Mouse (Mus musculus): ENCODE measurements around the gene Gm42417. TPM values are rescaled to one million over a fixed set of nuclear protein-coding genes. Genes with fewer than 3 reads are reported as not detected.

The Gm42417 gene
- polyA plus RNA-seq, 1 experiment from 2014 or later = not detected

DNA sequence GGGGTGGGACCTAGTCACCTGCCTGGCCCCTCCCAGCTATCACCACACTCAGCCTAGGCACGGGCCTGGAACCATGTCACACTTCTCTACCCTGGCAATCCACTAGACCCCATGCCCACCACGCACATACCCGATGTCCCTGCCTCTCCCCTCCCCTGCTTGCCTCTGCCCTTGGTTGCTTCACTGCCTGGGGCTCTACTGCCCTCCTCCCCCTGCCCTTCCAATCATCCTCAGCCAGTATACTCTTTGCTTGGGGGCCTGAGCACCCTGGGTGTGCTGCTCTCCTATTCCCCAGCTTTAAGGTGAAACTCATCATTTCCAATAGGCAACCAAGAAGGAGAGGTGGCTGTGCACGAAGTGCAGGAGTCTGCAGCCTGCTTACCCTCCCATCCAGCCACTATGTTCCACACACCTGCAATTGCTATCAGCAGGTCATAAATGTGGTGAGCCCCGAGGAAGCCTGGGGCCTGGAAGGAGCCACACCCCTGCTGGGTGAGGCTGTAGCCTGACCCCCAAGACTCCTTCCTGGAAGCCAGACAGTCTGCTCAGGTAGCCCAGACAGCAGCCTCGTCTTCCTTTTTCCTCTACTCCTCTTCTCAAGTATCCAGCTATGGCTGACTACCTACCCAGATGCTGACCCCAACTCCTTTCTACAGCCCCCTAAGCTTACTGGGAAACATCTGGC lies 37.9 kb upstream of the Gm42417 start:
- 57% methylated on average over 6 of the region's 6 CpGs for WGBS
- Histone ChIP-seq H3K4me2 (no peak overlapping the region), H3K4me1 (replicated peaks; ENCODE audit: control insufficient read depth, insufficient read depth, low read length) (peaks cover 30% of the 10 kb centered on the region), H3K9me3 (ENCODE audit: control insufficient read depth, low read length) (no peaks in the 10 kb centered on the region), H3K36me3 (ENCODE audit: control insufficient read depth, insufficient read depth, low read length) (no peaks in the 10 kb centered on the region), H3K9ac (ENCODE audit: low read depth, low read length) (no peak overlapping the region), H3K27ac (ENCODE audit: low read depth, low read length) (no peak overlapping the region), H3K4me3 (ENCODE audit: low read depth, low read length) (no peak overlapping the region), H3K27me3 (replicated peaks; ENCODE audit: control insufficient read depth, insufficient read depth, low read length) (peaks cover 5% of the 10 kb centered on the region; the same call in 1 of the 2 replicates)
- ATAC-seq (replicated peaks; ENCODE audit: low FRiP score) (no peak), DNase-seq (ENCODE audit: low spot score) (no peak)

GRCm38 (mm10) chr1:36575347-36575746 lies 36.1 kb upstream of the Gm42417 start:
- Histone ChIP-seq H3K9me3 (ENCODE audit: control insufficient read depth, low read length) (no peaks in the 10 kb centered on the region), H3K27ac (ENCODE audit: low read depth, low read length) (no peak overlapping the region), H3K4me3 (ENCODE audit: low read depth, low read length) (no peak overlapping the region), H3K27me3 (replicated peaks; ENCODE audit: control insufficient read depth, insufficient read depth, low read length) (0 out of 2 replicates have a peak, but pooled peaks cover 2% of the 10 kb centered on the region), H3K9ac (ENCODE audit: low read depth, low read length) (no peak overlapping the region), H3K36me3 (ENCODE audit: control insufficient read depth, insufficient read depth, low read length) (no peaks in the 10 kb centered on the region), H3K4me2 (no peak overlapping the region), H3K4me1 (replicated peaks; ENCODE audit: control insufficient read depth, insufficient read depth, low read length) (peaks cover 26% of the 10 kb centered on the region)
- WGBS = 61% methylated on average over 6 of the region's 6 CpGs
- ATAC-seq (replicated peaks; ENCODE audit: low FRiP score) (no peak), DNase-seq (ENCODE audit: low spot score) (no peak)

- Histone ChIP-seq H3K27me3 (replicated peaks; ENCODE audit: control insufficient read depth, insufficient read depth, low read length) (0 out of 2 replicates have a peak, but pooled peaks cover 2% of the 10 kb centered on the region), H3K4me3 (ENCODE audit: low read depth, low read length) (no peak overlapping the region), H3K36me3 (ENCODE audit: control insufficient read depth, insufficient read depth, low read length) (no peaks in the 10 kb centered on the region), H3K4me1 (replicated peaks; ENCODE audit: control insufficient read depth, insufficient read depth, low read length) (peaks cover 21% of the 10 kb centered on the region), H3K9ac (ENCODE audit: low read depth, low read length) (no peak overlapping the region), H3K9me3 (ENCODE audit: control insufficient read depth, low read length) (no peaks in the 10 kb centered on the region), H3K27ac (ENCODE audit: low read depth, low read length) (no peak overlapping the region), H3K4me2 (no peak overlapping the region)
- ATAC-seq (replicated peaks; ENCODE audit: low FRiP score) (no peak), DNase-seq (ENCODE audit: low spot score) (no peak)
- WGBS = 83% methylated on average over 5 of the region's 5 CpGs
These were observed 35.1 kb upstream of the Gm42417 start for GRCm38 (mm10) chr1:36574196-36574955.

- 85% methylated on average over 8 of the region's 8 CpGs for WGBS
- Histone ChIP-seq H3K4me2 (no peak overlapping the region), H3K27ac (ENCODE audit: low read depth, low read length) (no peak overlapping the region), H3K36me3 (ENCODE audit: control insufficient read depth, insufficient read depth, low read length) (no peaks in the 10 kb centered on the region), H3K27me3 (replicated peaks; ENCODE audit: control insufficient read depth, insufficient read depth, low read length) (0 out of 2 replicates have a peak, but pooled peaks cover 2% of the 10 kb centered on the region), H3K4me3 (ENCODE audit: low read depth, low read length) (no peak overlapping the region), H3K9me3 (ENCODE audit: control insufficient read depth, low read length) (no peaks in the 10 kb centered on the region), H3K9ac (ENCODE audit: low read depth, low read length) (no peak overlapping the region), H3K4me1 (replicated peaks; ENCODE audit: control insufficient read depth, insufficient read depth, low read length) (peaks cover 21% of the 10 kb centered on the region)
- no peak for ATAC-seq (replicated peaks; ENCODE audit: low FRiP score)
- no peak for DNase-seq (ENCODE audit: low spot score)
These were observed 34.3 kb upstream of the Gm42417 start for GRCm38 (mm10) chr1:36573524-36573923.

GRCm38 (mm10) chr1:36572709-36573108 lies 33.5 kb upstream of the Gm42417 start:
- peaks cover 21% of the 10 kb centered on the region for H3K4me1 ChIP-seq (replicated peaks; ENCODE audit: control insufficient read depth, insufficient read depth, low read length)
- 66% methylated on average over 1 of the region's 1 CpGs for WGBS

DNA sequence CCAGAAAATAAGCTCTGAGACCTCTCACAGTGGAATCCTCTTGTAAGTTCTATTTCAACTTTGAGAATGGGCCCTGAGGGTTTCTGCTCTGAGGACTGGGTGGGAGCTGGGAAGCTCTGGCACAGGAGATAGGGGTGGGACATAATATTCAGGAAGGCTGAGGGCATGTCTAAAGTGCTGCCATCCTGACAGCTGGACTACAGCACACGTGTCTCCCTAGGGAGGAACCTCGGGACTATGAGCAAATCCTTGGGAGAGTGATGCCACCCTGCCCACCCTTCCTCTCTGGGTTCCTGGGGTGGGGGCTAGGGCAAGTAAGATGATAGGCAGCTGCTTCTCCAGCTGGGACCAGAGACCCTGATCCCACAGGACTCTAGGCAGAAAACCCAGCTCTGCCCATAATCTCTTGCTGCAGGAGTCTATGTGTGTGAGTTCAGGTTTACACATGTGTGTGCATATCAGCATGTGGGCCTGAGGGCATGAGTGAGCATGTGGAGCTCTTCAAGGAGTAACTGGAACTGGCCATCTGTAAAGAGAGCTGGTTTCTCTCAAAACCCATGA lies 33.0 kb upstream of the Gm42417 start:
- H3K9me3 ChIP-seq (ENCODE audit: control insufficient read depth, low read length) = no peaks in the 10 kb centered on the region
- H3K4me3 ChIP-seq (ENCODE audit: low read depth, low read length) = no peak overlapping the region
- no peak for DNase-seq (ENCODE audit: low spot score)
- H3K4me1 ChIP-seq (replicated peaks; ENCODE audit: control insufficient read depth, insufficient read depth, low read length) = peaks cover 20% of the 10 kb centered on the region
- no peak overlapping the region for H3K9ac ChIP-seq (ENCODE audit: low read depth, low read length)
- 53% methylated on average over 2 of the region's 2 CpGs for WGBS
- ATAC-seq (replicated peaks; ENCODE audit: low FRiP score) = no peak
- H3K36me3 ChIP-seq (ENCODE audit: control insufficient read depth, insufficient read depth, low read length) = no peaks in the 10 kb centered on the region
- H3K4me2 ChIP-seq = no peak overlapping the region
- H3K27me3 ChIP-seq (replicated peaks; ENCODE audit: control insufficient read depth, insufficient read depth, low read length) = 0 out of 2 replicates have a peak, but pooled peaks cover 2% of the 10 kb centered on the region
- H3K27ac ChIP-seq (ENCODE audit: low read depth, low read length) = no peak overlapping the region

More at GRCm38 (mm10) chr1:36572709-36573108, 33.5 kb upstream of the Gm42417 start:
- Histone ChIP-seq H3K9me3 (ENCODE audit: control insufficient read depth, low read length) (no peaks in the 10 kb centered on the region), H3K9ac (ENCODE audit: low read depth, low read length) (no peak overlapping the region), H3K36me3 (ENCODE audit: control insufficient read depth, insufficient read depth, low read length) (no peaks in the 10 kb centered on the region), H3K27ac (ENCODE audit: low read depth, low read length) (no peak overlapping the region), H3K4me2 (no peak overlapping the region), H3K27me3 (replicated peaks; ENCODE audit: control insufficient read depth, insufficient read depth, low read length) (0 out of 2 replicates have a peak, but pooled peaks cover 2% of the 10 kb centered on the region), H3K4me3 (ENCODE audit: low read depth, low read length) (no peak overlapping the region)
- ATAC-seq (replicated peaks; ENCODE audit: low FRiP score) = no peak
- DNase-seq (ENCODE audit: low spot score) = no peak

DNA sequence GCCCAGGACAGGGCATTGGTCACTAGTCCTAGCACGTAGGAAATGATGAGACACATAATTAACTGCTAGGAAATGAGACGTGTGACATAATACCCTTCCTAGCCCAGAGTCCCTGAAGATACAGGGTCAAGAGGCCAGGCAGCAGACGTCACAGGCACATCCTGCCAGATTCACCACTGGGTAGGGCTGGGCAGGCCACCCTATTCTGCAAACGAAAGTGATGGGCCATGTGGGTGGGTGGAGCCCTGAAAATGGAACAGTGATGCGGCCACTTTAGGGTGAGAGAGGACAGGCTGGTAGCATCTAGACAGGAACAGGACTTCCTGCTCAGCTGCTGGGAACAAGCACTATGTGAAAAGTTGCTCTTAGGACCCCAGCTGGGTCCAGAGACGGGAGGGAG lies 32.4 kb upstream of the Gm42417 start:
- Histone ChIP-seq H3K9ac (ENCODE audit: low read depth, low read length) (no peak overlapping the region), H3K9me3 (ENCODE audit: control insufficient read depth, low read length) (no peaks in the 10 kb centered on the region), H3K4me1 (replicated peaks; ENCODE audit: control insufficient read depth, insufficient read depth, low read length) (peaks cover 17% of the 10 kb centered on the region), H3K27ac (ENCODE audit: low read depth, low read length) (no peak overlapping the region), H3K36me3 (ENCODE audit: control insufficient read depth, insufficient read depth, low read length) (no peaks in the 10 kb centered on the region), H3K4me3 (ENCODE audit: low read depth, low read length) (no peak overlapping the region), H3K27me3 (replicated peaks; ENCODE audit: control insufficient read depth, insufficient read depth, low read length) (0 out of 2 replicates have a peak, but pooled peaks cover 2% of the 10 kb centered on the region), H3K4me2 (no peak overlapping the region)
- ATAC-seq (replicated peaks; ENCODE audit: low FRiP score) (peak; percentile 18; the same call in 1 of the 2 replicates), DNase-seq (ENCODE audit: low spot score) (no peak)
- 33% methylated on average over 6 of the region's 6 CpGs for WGBS

GRCm38 (mm10) chr1:36570320-36570719 lies 31.1 kb upstream of the Gm42417 start:
- Histone ChIP-seq H3K9me3 (ENCODE audit: control insufficient read depth, low read length) (no peaks in the 10 kb centered on the region), H3K27ac (ENCODE audit: low read depth, low read length) (no peak overlapping the region), H3K4me1 (replicated peaks; ENCODE audit: control insufficient read depth, insufficient read depth, low read length) (peaks cover 14% of the 10 kb centered on the region), H3K27me3 (replicated peaks; ENCODE audit: control insufficient read depth, insufficient read depth, low read length) (0 out of 2 replicates have a peak, but pooled peaks cover 2% of the 10 kb centered on the region), H3K4me3 (ENCODE audit: low read depth, low read length) (no peak overlapping the region), H3K36me3 (ENCODE audit: control insufficient read depth, insufficient read depth, low read length) (no peaks in the 10 kb centered on the region), H3K4me2 (no peak overlapping the region), H3K9ac (ENCODE audit: low read depth, low read length) (no peak overlapping the region)
- no peak for DNase-seq (ENCODE audit: low spot score)
- no peak for ATAC-seq (replicated peaks; ENCODE audit: low FRiP score)
- WGBS = 78% methylated on average over 5 of the region's 5 CpGs
